Mouse (Mus musculus): ENCODE data around the gene Zdhhc7. TPM values are rescaled to one million over a fixed set of nuclear protein-coding genes. Genes with fewer than 3 reads are reported as not detected.

The Zdhhc7 gene
- polyA plus RNA-seq, 1 experiment from 2014 or later, result 26.1 TPM

Other genes starting within 250 kb of the Zdhhc7 start
- gene Klhl36, start 239.2 kb downstream of the Zdhhc7 start, polyA plus RNA-seq (2016; fragmentation: Nextera tagmentation; extraction: Ambion mirVana), result 7.0 and 7.7 TPM in 2 replicates
- 124 and 136 TPM in 2 replicates for gene Usp10, start 191.1 kb downstream of the Zdhhc7 start, polyA plus RNA-seq (2016; fragmentation: Nextera tagmentation; extraction: Ambion mirVana)
- gene Gm20388, start 190.6 kb downstream of the Zdhhc7 start, polyA plus RNA-seq (2016; fragmentation: Nextera tagmentation; extraction: Ambion mirVana), result not detected in 2 replicates
- 1.7 and 2.1 TPM in 2 replicates for gene Crispld2, start 109.0 kb downstream of the Zdhhc7 start, polyA plus RNA-seq (2016; fragmentation: Nextera tagmentation; extraction: Ambion mirVana)
- gene 6430548M08Rik, start 12.7 kb upstream of the Zdhhc7 start, polyA plus RNA-seq (2016; fragmentation: Nextera tagmentation; extraction: Ambion mirVana), result 1.8 and 2.5 TPM in 2 replicates
- not detected in 2 replicates for gene Fam92b, start 76.0 kb upstream of the Zdhhc7 start, polyA plus RNA-seq (2016; fragmentation: Nextera tagmentation; extraction: Ambion mirVana)
- gene Gse1, start 127.0 kb upstream of the Zdhhc7 start, polyA plus RNA-seq (2016; fragmentation: Nextera tagmentation; extraction: Ambion mirVana), result 14.5 and 15.9 TPM in 2 replicates

Measured in liver, embryonic 12.5 days (tissue).